Mouse (Mus musculus) erythroid progenitor cell, adult 5-6 weeks (primary cell): Measurements from ENCODE around the gene Zcchc17. TPM values are rescaled to one million over a fixed set of nuclear protein-coding genes. Genes with fewer than 3 reads are reported as not detected.

Experiments
- ATAC-seq: replicated peaks from 2 replicates; pipeline ENCODE4 v1.8.0; 2016; ENCODE audit warnings: moderate number of reproducible peaks, mild to moderate bottlenecking, moderate TSS enrichment, inconsistent platforms; ENCODE audit not compliant: poor library complexity, low FRiP score, severe bottlenecking
- total RNA-seq, 2 experiments: library from RNA; stranded (forward) in 1 of 2; stranded (reverse) in 1 of 2; fragments of 150-400 nt in 1 of 2; fragments of 186-747, 209-891 nt in 1 of 2; gene quantifications; 2 replicates each; pipeline versions ENCODE4 v1.2.3 to v1.2.4; 2015 to 2017; ENCODE audit warnings: low replicate concordance in 2 of 2

Zcchc17 gene
- total RNA-seq, 2 experiments from 2014 or later = 15.5 to 54.2 TPM

GRCm38 (mm10) chr4:130321640-130322039 is 38.1 kb downstream of the Zcchc17 start:
- no peak for ATAC-seq

- ATAC-seq = no peak
Measured at GRCm38 (mm10) chr4:130319564-130319963, 40.2 kb downstream of the Zcchc17 start.

- ATAC-seq = no peak
Measured at GRCm38 (mm10) chr4:130318122-130318521, 41.6 kb downstream of the Zcchc17 start.

DNA sequence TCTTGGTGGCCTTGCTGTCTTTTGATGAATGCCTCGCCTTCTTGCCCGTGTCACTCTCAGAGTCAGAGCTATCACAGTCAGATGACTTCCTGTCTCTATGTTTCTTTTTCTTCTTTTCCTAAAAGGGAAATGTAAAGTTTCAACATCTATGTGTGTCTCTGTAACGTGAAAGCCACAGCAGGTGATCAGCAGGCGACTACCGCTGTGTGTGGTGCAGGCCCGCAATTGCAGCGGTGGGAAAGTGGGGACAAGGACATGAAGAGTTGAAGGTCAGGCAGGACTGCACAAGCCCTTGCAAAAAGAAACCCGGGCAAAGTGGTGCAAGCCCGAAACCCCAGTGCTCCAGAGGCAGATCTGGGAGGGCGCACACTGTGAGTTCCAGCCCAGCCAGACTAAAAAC is 43.1 kb downstream of the Zcchc17 start:
- ATAC-seq = no peak

DNA sequence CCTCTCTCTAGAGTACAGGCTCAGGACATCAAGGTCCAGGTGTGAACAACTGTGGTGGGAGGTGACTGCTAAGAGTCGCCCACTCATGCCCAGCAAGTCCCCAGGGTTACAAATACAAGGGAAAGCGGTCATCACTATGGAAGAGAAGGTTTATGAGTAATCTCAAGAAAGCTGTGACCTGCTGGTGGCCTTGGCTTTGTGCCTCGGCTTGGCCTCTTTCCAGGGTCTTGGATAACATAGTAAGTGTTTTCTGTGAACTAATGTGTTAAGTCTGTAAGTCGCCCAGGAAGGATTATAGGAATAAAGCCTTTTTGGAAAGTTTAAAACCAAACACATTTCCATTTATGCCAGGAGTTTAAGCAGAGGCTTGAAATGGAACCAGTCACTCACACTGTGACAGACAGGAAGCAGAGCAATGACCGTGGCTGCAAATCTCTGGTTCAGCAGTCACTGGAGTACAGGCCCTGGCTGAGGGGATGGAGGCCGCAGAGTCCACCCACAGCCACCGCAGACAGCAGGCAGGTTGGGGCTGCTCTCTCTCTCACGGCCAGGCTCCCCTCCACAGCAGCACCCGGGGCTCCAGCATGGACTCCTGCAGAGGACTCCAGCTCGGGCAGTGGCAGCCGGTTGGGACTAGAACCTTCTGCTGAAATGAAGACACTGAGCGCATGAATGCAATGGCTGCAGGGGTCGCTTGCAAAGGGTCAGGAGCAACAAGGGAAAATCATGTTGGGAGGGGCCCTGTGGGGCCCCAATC is 43.8 kb downstream of the Zcchc17 start:
- ATAC-seq = no peak

- no peak for ATAC-seq
Measured at GRCm38 (mm10) chr4:130313552-130313951, 46.2 kb downstream of the Zcchc17 start.

DNA sequence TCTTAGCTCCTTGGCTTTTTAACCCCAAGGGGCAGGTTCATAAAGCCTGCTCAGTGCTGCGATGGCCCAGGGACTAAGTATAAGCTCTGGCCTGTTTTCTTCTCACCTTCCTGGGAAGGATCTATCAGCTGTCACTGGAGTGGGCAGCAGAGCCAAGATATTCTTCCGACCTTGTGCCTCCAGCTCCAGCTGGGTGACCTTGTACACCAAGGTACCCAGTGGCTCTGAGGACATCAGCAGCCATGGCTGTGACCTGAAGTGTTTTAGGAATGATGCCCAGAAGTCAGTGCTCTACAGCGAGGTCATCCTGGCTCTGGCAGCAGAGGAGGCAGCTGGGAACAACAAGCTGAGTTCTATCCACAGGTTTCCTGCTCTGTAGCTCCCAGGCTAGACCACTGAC is 47.2 kb downstream of the Zcchc17 start:
- ATAC-seq = no peak

DNA sequence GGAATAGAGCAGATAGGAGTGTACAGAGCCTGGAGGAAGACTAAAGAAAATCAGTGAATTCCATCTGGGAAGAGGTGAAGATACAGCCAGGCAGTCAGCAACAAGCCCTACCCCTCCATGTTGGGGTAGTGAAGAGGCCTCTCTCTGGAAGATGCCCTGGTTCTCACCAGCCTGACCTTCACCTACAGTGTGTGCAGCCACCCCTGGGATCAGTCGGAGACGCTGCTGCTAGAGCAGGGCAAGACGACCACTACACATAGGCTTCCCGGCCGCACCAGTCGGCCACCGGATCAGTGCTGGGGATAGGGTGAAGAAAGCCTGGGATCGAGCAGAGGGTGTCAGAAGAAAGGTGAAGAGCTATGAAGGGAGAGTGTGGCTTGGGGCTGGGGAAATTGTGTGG is 50.5 kb downstream of the Zcchc17 start:
- ATAC-seq = no peak

DNA sequence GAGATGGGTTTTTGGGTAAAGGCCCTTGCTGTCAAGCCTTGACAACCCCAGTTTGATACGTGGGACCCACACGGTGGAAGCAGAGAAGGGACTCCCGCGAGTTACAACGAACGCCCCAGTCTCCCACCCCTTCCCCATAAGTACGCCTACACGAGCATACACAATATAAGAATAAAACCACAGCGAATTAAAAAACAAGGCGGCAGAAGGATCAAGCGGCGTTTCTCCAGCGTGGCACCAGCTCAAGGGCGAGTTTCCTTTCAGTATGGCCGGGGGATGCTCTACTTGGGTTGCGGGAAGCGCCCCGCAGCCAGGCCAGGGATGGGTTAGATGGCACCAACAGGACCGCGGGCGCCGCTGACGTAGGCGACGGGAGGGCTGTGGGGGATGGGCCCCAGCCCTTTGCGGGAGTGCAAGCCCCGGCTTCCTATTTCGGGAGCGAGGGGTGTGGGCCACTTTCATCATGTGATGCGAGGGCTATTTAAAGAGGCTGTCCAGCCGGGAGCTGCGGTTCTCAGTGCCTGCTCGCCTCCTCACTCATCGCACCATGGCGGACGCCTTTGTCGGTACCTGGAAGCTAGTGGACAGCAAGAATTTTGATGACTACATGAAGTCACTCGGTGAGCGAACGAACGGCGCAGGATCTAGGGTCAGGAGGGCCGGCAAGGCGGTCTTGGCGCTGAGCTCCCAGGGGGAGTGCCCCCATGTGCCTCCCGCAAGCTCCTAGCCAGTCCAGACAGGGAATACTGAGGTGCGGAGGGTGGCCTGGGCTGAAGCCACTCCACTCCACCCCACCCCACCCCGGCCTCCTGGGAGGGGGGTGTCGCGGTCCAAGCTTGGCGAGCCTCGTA is 51.3 kb downstream of the Zcchc17 start, which contains the start of the genes Fabp3 and Gm10570:
Gene Fabp3, plus strand, starts transcription at position 365 of the 851 bp plus-strand sequence.
Gene Gm10570, minus strand, starts transcription at position 444 of the 851 bp plus-strand sequence.
- ATAC-seq = no peak

- ATAC-seq = no peak
Measured at GRCm38 (mm10) chr4:130307851-130308230, 51.9 kb downstream of the Zcchc17 start.

DNA sequence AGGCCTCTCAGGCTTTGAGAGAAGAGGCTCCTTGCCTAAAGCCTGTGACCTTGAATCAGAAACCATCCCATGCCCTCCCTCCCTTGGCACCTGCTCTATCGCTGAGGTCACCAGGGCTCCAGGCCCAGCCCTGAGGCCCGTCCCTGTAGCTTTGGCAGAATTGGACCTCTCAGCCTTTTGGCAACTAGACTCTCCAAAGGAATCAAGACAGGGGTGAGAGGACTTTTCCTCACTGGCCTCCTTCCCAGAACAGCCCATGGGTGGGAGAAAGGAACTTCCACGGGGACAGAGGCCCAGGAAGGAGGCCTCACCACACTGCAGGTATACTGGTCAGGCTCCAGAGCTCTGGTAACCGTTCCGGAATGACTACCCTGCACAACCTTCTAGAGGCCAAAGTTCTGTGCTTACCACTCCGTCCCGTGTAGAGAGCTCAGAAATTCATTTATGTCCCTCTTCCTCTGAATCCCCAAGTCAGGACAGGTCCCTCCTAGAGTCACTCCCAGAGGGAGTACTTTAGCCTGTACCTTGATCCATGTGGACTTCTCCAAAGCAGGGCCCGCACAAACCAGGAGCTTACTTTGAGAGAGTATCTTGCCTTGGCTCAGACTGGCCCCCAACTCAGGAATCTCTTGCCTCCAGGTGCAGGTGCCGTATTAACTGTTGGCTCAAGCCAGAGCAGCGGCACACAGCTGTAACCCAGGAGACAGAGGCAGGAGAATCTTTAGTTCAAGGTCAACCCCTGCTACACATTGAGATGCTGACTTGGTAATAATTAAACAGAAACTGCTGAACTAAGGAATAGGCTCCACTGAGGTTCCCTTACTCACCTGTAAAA is 52.7 kb downstream of the Zcchc17 start:
- ATAC-seq = no peak

- no peak for ATAC-seq
Measured at GRCm38 (mm10) chr4:130304746-130305145, 55.0 kb downstream of the Zcchc17 start.

- ATAC-seq = peak; percentile 48; the same call in 1 of the 2 replicates
Measured at GRCm38 (mm10) chr4:130302285-130302870, 57.4 kb downstream of the Zcchc17 start.

DNA sequence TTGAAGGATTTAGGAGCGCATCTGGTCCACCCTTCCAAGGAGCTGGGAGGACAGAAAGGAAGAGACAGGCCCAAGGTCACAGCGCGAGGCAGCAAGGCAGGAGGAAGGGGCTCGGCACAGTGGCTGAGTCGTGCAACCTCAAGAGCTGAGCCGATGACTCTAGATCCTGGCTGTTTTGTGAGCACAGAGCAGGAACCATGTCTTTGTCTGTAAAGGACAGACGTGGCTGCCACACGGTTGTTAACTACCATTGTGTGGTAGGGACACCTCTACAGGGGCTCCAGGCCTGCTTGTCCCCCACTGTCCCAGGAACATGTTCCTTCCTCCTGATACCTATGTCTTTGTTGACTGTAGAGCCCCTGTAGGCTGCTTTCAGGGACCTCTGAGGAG is 60.1 kb downstream of the Zcchc17 start:
- ATAC-seq = no peak

- ATAC-seq = no peak
Measured at GRCm38 (mm10) chr4:130298877-130299628, 60.7 kb downstream of the Zcchc17 start.

DNA sequence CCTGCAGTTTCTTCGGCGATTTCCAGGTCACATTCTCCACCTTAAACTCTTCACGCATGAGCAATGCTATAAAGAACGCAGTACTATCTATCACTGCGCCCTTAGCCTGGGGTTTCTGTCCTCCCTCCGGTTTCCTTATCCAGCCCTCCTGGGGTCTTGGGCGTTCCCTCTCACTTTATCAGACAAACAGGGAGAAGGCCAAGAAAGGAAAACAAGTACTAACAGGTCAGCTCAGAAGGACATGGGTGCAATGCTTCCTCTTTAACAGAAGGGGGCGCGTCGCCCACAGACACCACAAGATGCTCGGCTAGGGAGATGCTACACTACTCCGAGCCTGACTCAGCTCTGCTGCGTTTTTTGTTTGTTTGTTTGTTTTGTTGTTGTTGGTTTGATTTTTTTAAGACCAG is 62.6 kb downstream of the Zcchc17 start:
- peak; percentile 63 for ATAC-seq

GRCm38 (mm10) chr4:130296243-130296965 is 63.3 kb downstream of the Zcchc17 start:
- peak; percentile 58 for ATAC-seq

DNA sequence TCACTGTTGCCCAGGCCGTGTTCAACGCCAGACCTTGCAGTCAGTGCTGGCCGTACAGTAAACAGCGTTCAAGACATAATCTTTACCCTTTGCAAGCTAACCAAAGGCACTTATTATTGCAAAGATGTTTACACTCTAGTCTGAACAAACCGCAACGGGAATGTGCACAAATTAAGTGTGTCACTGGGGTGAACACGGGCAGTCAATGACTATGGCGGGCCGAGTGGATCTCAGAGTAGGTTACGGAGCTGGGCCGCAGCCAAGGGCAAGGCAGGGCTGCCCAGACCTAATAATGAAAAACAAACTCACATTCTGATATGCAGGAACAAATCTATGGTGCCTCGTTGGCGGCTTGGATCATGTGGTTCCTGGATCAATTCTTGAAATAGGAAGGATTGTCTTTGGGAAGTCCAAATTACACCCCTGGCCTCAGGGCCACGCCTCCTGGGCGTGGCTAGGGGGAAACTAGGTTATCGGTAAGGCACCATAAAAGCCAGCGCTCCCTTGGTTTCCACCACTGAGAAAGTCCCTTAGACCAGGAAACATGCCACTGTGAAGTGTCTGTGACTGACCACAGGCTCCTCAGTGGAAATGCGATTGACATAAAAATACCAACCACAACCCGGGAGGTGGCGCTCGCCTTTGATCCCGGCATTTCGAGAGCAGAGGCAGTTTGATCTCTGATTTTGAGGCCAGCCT is 64.5 kb downstream of the Zcchc17 start:
- ATAC-seq = peak; percentile 59
